Mouse (Mus musculus) neural tube, embryonic 11.5 days (tissue): ENCODE measurements around the gene Btbd35f17. TPM values are rescaled to one million over a fixed set of nuclear protein-coding genes. Genes with fewer than 3 reads are reported as not detected.
"Not testable (repeated sequence)": the region's sequence is repeated elsewhere in the genome, so short reads cannot be mapped to it uniquely, and the experiment has no call there.

ENCODE experiments used
- ATAC-seq: fragments of 200-750 bp; cut with Nextera tagmentation; 2 replicates; pipeline ENCODE4 v1.8.0; 2017; ENCODE audit warnings: moderate number of reproducible peaks, mild to moderate bottlenecking, moderate TSS enrichment, moderate library complexity; ENCODE audit not compliant: insufficient read depth, low FRiP score, low TSS enrichment
- DNase-seq: peaks from one replicate; pipeline ENCODE4 v3.0.0-alpha.2; 2015; ENCODE audit warnings: low spot score
- H3K27ac ChIP-seq: fragments of 300-500 bp; sonication (generic); 2 replicates; pipeline ENCODE4 v1.5.1; 2014; ENCODE audit warnings: low read depth, mild to moderate bottlenecking, low read length
- H3K27me3 ChIP-seq: fragments of 300-500 bp; sonication (generic); 2 replicates; pipeline ENCODE4 v1.6.1; 2014; ENCODE audit warnings: mild to moderate bottlenecking, low read length, mixed read lengths; ENCODE audit not compliant: control insufficient read depth, insufficient read depth
- H3K36me3 ChIP-seq: fragments of 300-500 bp; sonication (generic); 2 replicates; pipeline ENCODE4 v1.6.1; 2014; ENCODE audit warnings: mild to moderate bottlenecking, low read length, moderate library complexity, mixed read lengths; ENCODE audit not compliant: control insufficient read depth, insufficient read depth
- H3K4me1 ChIP-seq: fragments of 300-500 bp; sonication (generic); 2 replicates; pipeline ENCODE4 v1.6.1; 2014; ENCODE audit warnings: low read length, mixed read lengths; ENCODE audit not compliant: control insufficient read depth, insufficient read depth
- H3K4me2 ChIP-seq: fragments of 300-500 bp; sonication (generic); 2 replicates; pipeline ENCODE4 v1.6.1; 2014; ENCODE audit warnings: low read depth, mild to moderate bottlenecking, moderate library complexity
- H3K4me3 ChIP-seq: fragments of 300-500 bp; sonication (generic); 2 replicates; pipeline ENCODE4 v1.5.1; 2014; ENCODE audit warnings: low read depth, low read length
- H3K9ac ChIP-seq: fragments of 300-500 bp; sonication (generic); 2 replicates; pipeline ENCODE4 v1.6.1; 2014; ENCODE audit warnings: mild to moderate bottlenecking, low read length
- H3K9me3 ChIP-seq: fragments of 300-500 bp; sonication (generic); 2 replicates; pipeline ENCODE4 v1.6.1; 2016; ENCODE audit warnings: low read length; ENCODE audit not compliant: control insufficient read depth
- WGBS: fragments of 180-500 bp; shearing (Covaris S2); extraction: QIAGEN DNeasy Blood & Tissue Kit; methylation state at CpG from one replicate; pipeline ENCODE4 v1.1.7; 2014; 5-methylcytosine and 5-hydroxymethylcytosine counted together
- polyA plus RNA-seq: library from polyadenylated mRNA; unstranded; fragments of >200 nt; fragmentation: Nextera tagmentation; extraction: Ambion mirVana; gene quantifications from 2 replicates; pipeline ENCODE4 v1.2.1, GENCODE M21; 2014

The Btbd35f17 gene
- not detected in 2 replicates for polyA plus RNA-seq

- not testable (repeated sequence) for H3K4me3 ChIP-seq, H3K27ac ChIP-seq, H3K36me3 ChIP-seq, ATAC-seq, DNase-seq, H3K27me3 ChIP-seq, H3K9ac ChIP-seq, H3K9me3 ChIP-seq, H3K4me2 ChIP-seq, H3K4me1 ChIP-seq
- WGBS = 82% methylated on average over 1 of the region's 4 CpGs
Observed at GRCm38 (mm10) chrX:4370336-4370735, at the start of gene Btbd35f17. Gene Btbd35f17 (plus strand): TSS chrX:4370636.

Other genes starting within 250 kb of the Btbd35f17 start
- gene Btbd35f28, start 174.1 kb upstream of the Btbd35f17 start, polyA plus RNA-seq = not detected in 2 replicates
- gene Btbd35f20, start 79.4 kb upstream of the Btbd35f17 start, polyA plus RNA-seq = not detected in 2 replicates